Comparison of ENCODE assay signal across 11 mouse cellular contexts in genomic region chr16:17804982-17805381, GRCm38 (mm10). TPM values are rescaled to one million over a fixed set of nuclear protein-coding genes. Genes with fewer than 3 reads are reported as not detected.
DNase-seq lines count a peak whose midpoint lies in the region; ATAC-seq and TF ChIP-seq lines count a peak whose summit lies in the region.
"Had no signal": no experiment of that assay in that cellular context is flagged by ENCODE, and none has a peak within 500 bp of the region (broad histone marks: within the 10 kb centered on the region; RNA-seq: fewer than 3 reads in every experiment).

No protein-coding gene starts in this region.

- no peaks in the 10 kb centered on the region for H3K36me3 ChIP-seq in lung, postnatal 0 days (ENCODE audit: insufficient read depth, low read length)
- no peaks in the 10 kb centered on the region for H3K36me3 ChIP-seq in forebrain, embryonic 15.5 days
- H3K36me3 ChIP-seq in liver, embryonic 12.5 days = no peaks in the 10 kb centered on the region
- 0 out of 2 replicates have a peak, but pooled peaks cover 4% of the 10 kb centered on the region for H3K36me3 ChIP-seq in stomach, embryonic 16.5 days (ENCODE audit: control insufficient read depth, insufficient read depth, low read length)

- peaks cover 36% of the 10 kb centered on the region for H3K4me1 ChIP-seq in lung, postnatal 0 days (ENCODE audit: insufficient read depth, low read depth, low read length)
- H3K4me1 ChIP-seq in forebrain, embryonic 15.5 days = peaks cover 55% of the 10 kb centered on the region
- peaks cover 42% of the 10 kb centered on the region for H3K4me1 ChIP-seq in liver, embryonic 12.5 days
- H3K4me1 ChIP-seq in stomach, embryonic 16.5 days (ENCODE audit: control insufficient read depth, insufficient read depth, low read length) = peaks cover 70% of the 10 kb centered on the region

- peak overlapping the region; percentile 42 for H3K4me2 ChIP-seq in lung, postnatal 0 days (replicated peaks; ENCODE audit: low read depth, low read length)
- peak overlapping the region; percentile 56 for H3K4me2 ChIP-seq in forebrain, embryonic 15.5 days (replicated peaks)
- peak overlapping the region; percentile 65 for H3K4me2 ChIP-seq in liver, embryonic 12.5 days
- H3K4me2 ChIP-seq in stomach, embryonic 16.5 days (ENCODE audit: low read depth, low read length) = peak overlapping the region; percentile 66

- peaks cover 31% of the 10 kb centered on the region for H3K27me3 ChIP-seq in lung, postnatal 0 days (replicated peaks; ENCODE audit: insufficient read depth, low read length)
- peaks cover 61% of the 10 kb centered on the region for H3K27me3 ChIP-seq in forebrain, embryonic 15.5 days
- H3K27me3 ChIP-seq in liver, embryonic 12.5 days (replicated peaks) = peaks cover 99% of the 10 kb centered on the region
- H3K27me3 ChIP-seq in stomach, embryonic 16.5 days (ENCODE audit: control insufficient read depth, insufficient read depth, low read length) = peaks cover 37% of the 10 kb centered on the region
- H3K27me3 ChIP-seq: Patski had no signal

- no peak overlapping the region for H3K27ac ChIP-seq in lung, postnatal 0 days (ENCODE audit: low read length)
- no peak overlapping the region for H3K27ac ChIP-seq in forebrain, embryonic 15.5 days (replicated peaks)
- no peak overlapping the region for H3K27ac ChIP-seq in liver, embryonic 12.5 days
- H3K27ac ChIP-seq in stomach, embryonic 16.5 days (ENCODE audit: low read length) = no peak overlapping the region

- ATAC-seq in lung, postnatal 0 days = no peak
- ATAC-seq in forebrain, embryonic 15.5 days (replicated peaks) = no peak
- ATAC-seq in liver, embryonic 12.5 days = no peak
- no peak for ATAC-seq in stomach, embryonic 16.5 days (ENCODE audit: insufficient read depth, low FRiP score)

- H3K9ac ChIP-seq in lung, postnatal 0 days (replicated peaks; ENCODE audit: low read depth) = no peak overlapping the region
- no peak overlapping the region for H3K9ac ChIP-seq in forebrain, embryonic 15.5 days (replicated peaks)
- no peak overlapping the region for H3K9ac ChIP-seq in liver, embryonic 12.5 days
- H3K9ac ChIP-seq in stomach, embryonic 16.5 days (ENCODE audit: low read length) = no peak overlapping the region

- DNase-seq in lung, postnatal 0 days (ENCODE audit: low spot score) = no peak
- DNase-seq in lung, adult 18-20 months = no peak
- no peak for DNase-seq in cerebellum, postnatal 14 days
- no peak for DNase-seq in gastrocnemius, adult 18-20 months (ENCODE audit: low spot score)
- DNase-seq in frontal cortex, postnatal 25 days (ENCODE audit: low spot score in 2 of 2) = no peak

- no peak for TF ChIP-seq EP300 in lung, postnatal 0 days (IDR thresholded peaks at IDR 0.05)

- TF ChIP-seq CTCF in lung, postnatal 0 days (IDR thresholded peaks at IDR 0.05) = no peak

- 53% methylated on average over 6 of the region's 7 CpGs for WGBS in lung, postnatal 0 days
- 6% methylated on average over 7 of the region's 7 CpGs for WGBS in forebrain, embryonic 15.5 days
- WGBS in liver, embryonic 12.5 days (ENCODE audit: insufficient replicate concordance) = 16% methylated on average over 7 of the region's 7 CpGs
- WGBS in stomach, embryonic 16.5 days = 43% methylated on average over 7 of the region's 7 CpGs

- H3K4me3 ChIP-seq in lung, postnatal 0 days (ENCODE audit: low read depth, low read length) = no peak overlapping the region
- peak overlapping the region; percentile 38 for H3K4me3 ChIP-seq in forebrain, embryonic 15.5 days
- no peak overlapping the region for H3K4me3 ChIP-seq in liver, embryonic 12.5 days
- H3K4me3 ChIP-seq in stomach, embryonic 16.5 days (replicated peaks; ENCODE audit: low read length) = peak overlapping the region; percentile 37

- no peaks in the 10 kb centered on the region for H3K9me3 ChIP-seq in lung, postnatal 0 days (ENCODE audit: low read length)
- H3K9me3 ChIP-seq in forebrain, embryonic 15.5 days = no peaks in the 10 kb centered on the region
- H3K9me3 ChIP-seq in liver, embryonic 12.5 days (replicated peaks) = no peaks in the 10 kb centered on the region
- no peaks in the 10 kb centered on the region for H3K9me3 ChIP-seq in stomach, embryonic 16.5 days (replicated peaks; ENCODE audit: control insufficient read depth, low read length)

RNA-seq across cellular contexts. Expression of gene Scarf2, which starts 7.9 kb away (rescaled TPM):
- 18.5 and 20.4 TPM in 2 replicates for polyA plus RNA-seq in lung, postnatal 0 days (2015; fragmentation: Nextera tagmentation; extraction: Ambion mirVana)
- polyA plus RNA-seq in forebrain, embryonic 15.5 days (2015; fragmentation: Nextera tagmentation; extraction: Ambion mirVana) = 1.3 TPM in 2 replicates
- polyA plus RNA-seq in liver, embryonic 12.5 days (2016; fragmentation: Nextera tagmentation; extraction: Ambion mirVana) = 4.9 and 5.2 TPM in 2 replicates
- polyA plus RNA-seq in stomach, embryonic 16.5 days (2015; fragmentation: Nextera tagmentation; extraction: Ambion mirVana) = 4.8 and 7.3 TPM in 2 replicates
- 1 to 10 TPM; 2.6 to 4.0 TPM for total RNA-seq in gastrocnemius, adult 18-20 months (2021)

RNA-seq across cellular contexts. Expression of gene B830017H08Rik, which starts 27.9 kb away (rescaled TPM):
- polyA plus RNA-seq in lung, postnatal 0 days (2015; fragmentation: Nextera tagmentation; extraction: Ambion mirVana) = not detected in 2 replicates
- 0.93 and 1.3 TPM in 2 replicates for polyA plus RNA-seq in forebrain, embryonic 15.5 days (2015; fragmentation: Nextera tagmentation; extraction: Ambion mirVana)
- not detected in 2 replicates for polyA plus RNA-seq in liver, embryonic 12.5 days (2016; fragmentation: Nextera tagmentation; extraction: Ambion mirVana)
- not detected in 2 replicates for polyA plus RNA-seq in stomach, embryonic 16.5 days (2015; fragmentation: Nextera tagmentation; extraction: Ambion mirVana)
- total RNA-seq in gastrocnemius, adult 18-20 months (2021) = not detected
- polyA plus RNA-seq: erythroblast, embryonic 14.5 days; intestine, embryonic 14.5 days had no signal

RNA-seq across cellular contexts. Expression of gene Car15, which starts 33.2 kb away (rescaled TPM):
- 1.8 TPM in 2 replicates for polyA plus RNA-seq in lung, postnatal 0 days (2015; fragmentation: Nextera tagmentation; extraction: Ambion mirVana)
- 4.8 and 5.7 TPM in 2 replicates for polyA plus RNA-seq in forebrain, embryonic 15.5 days (2015; fragmentation: Nextera tagmentation; extraction: Ambion mirVana)
- 0.58 and 0.61 TPM in 2 replicates for polyA plus RNA-seq in liver, embryonic 12.5 days (2016; fragmentation: Nextera tagmentation; extraction: Ambion mirVana)
- polyA plus RNA-seq in stomach, embryonic 16.5 days (2015; fragmentation: Nextera tagmentation; extraction: Ambion mirVana) = 2.4 and 3.7 TPM in 2 replicates
- total RNA-seq in gastrocnemius, adult 18-20 months (2021) = 1 to 10 TPM in 1 of 2 experiments, under 1 TPM in 1; 0.87 to 1.2 TPM

RNA-seq across cellular contexts. Expression of gene Klhl22, which starts 45.6 kb away (rescaled TPM):
- 25.4 and 29.8 TPM in 2 replicates for polyA plus RNA-seq in lung, postnatal 0 days (2015; fragmentation: Nextera tagmentation; extraction: Ambion mirVana)
- 69.7 and 72.1 TPM in 2 replicates for polyA plus RNA-seq in forebrain, embryonic 15.5 days (2015; fragmentation: Nextera tagmentation; extraction: Ambion mirVana)
- polyA plus RNA-seq in liver, embryonic 12.5 days (2016; fragmentation: Nextera tagmentation; extraction: Ambion mirVana) = 23.5 and 24.0 TPM in 2 replicates
- polyA plus RNA-seq in stomach, embryonic 16.5 days (2015; fragmentation: Nextera tagmentation; extraction: Ambion mirVana) = 56.7 and 57.7 TPM in 2 replicates
- total RNA-seq in gastrocnemius, adult 18-20 months (2021) = 10 to 100 TPM; 21.8 to 23.4 TPM

Comparison
In these comparisons a context has a peak if more than half of its experiments do, and no peak if none do; other contexts are left out.
1. H3K4me3 ChIP-seq: peak in forebrain, embryonic 15.5 days (single experiment) and stomach, embryonic 16.5 days (single experiment); none in lung, postnatal 0 days (single experiment) and liver, embryonic 12.5 days (single experiment).
2. Peak in every context shown above with its lines, with median percentiles within 50 percentile points of each other: H3K4me2 ChIP-seq.